Mouse (Mus musculus) cortical plate, adult 2 months (tissue): Measurements from ENCODE around the gene Prox1.

ENCODE experiments used
- CTCF ChIP-seq: fragments of 200-500 bp; IDR thresholded peaks from 2 replicates; pipeline ENCODE4 v1.5.1; 2011; ENCODE audit warnings: mild to moderate bottlenecking, control low read depth, low read length; ENCODE audit not compliant: insufficient read depth; ENCODE audit errors: extremely low read depth
- POLR2A ChIP-seq: fragments of 200-500 bp; IDR thresholded peaks from 2 replicates; pipeline ENCODE4 v1.6.1; 2011; ENCODE audit warnings: mild to moderate bottlenecking, low read length, control low read depth; ENCODE audit not compliant: insufficient read depth; ENCODE audit errors: extremely low read depth

GRCm38 (mm10) chr1:190165511-190165910 lies 5.0 kb downstream of the Prox1 start:
- TF ChIP-seq CTCF (no peak), POLR2A (no peak)
